Mouse (Mus musculus): ENCODE results near the gene Ttc41. TPM values are rescaled to one million over a fixed set of nuclear protein-coding genes. Genes with fewer than 3 reads are reported as not detected.
"Not testable (repeated sequence)": the region's sequence is repeated elsewhere in the genome, so short reads cannot be mapped to it uniquely, and the experiment has no call there.

The Ttc41 gene
- 3.3 and 4.0 TPM in 2 replicates for polyA plus RNA-seq (2016; fragmentation: Nextera tagmentation; extraction: Ambion mirVana)

DNA sequence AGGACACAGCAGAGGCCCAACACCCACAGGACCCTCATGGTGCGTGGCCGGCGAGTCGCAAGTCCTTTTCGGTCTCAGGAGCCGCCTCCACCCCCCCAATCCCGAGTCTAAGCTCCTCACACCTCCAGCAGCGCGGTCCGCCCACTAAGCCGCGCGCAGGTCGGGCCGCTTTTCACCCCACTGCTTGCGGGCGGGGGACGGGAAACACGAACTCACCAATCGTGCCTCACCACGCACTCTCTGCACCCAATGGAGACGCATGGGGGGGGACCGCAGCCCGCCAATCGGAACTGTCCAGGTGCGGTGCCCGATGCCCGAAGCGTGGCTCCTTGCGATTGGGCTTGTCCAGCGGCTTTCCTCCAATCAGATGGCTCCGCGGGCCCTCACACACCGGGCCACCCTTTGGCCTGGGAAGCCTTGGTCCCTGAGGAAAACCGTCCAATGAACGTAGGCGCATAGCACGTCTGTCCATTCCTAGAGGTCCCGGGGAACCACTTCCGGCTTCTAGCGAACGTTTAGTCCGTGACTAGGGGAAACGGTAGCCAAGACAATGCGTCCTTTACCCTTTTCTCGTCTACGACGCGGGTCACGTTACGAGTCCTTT lies at the start of gene Ttc41, which contains the start of gene Hsp90b1:
Gene Ttc41 (plus strand): TSS at position 494 of the 604 bp plus-strand sequence.
Gene Hsp90b1 (minus strand): TSS at position 192 of the 604 bp plus-strand sequence.
- Histone ChIP-seq H3K9me3 (replicated peaks) (no peaks in the 10 kb centered on the region), H3K27me3 (ENCODE audit: low read depth, poor library complexity, severe bottlenecking) (no peaks in the 10 kb centered on the region), H3K36me3 (peaks cover 39% of the 10 kb centered on the region), H3K27ac (replicated peaks) (peak within 1 kb of the TSS; percentile 92), H3K4me1 (peaks cover 48% of the 10 kb centered on the region), H3K4me3 (peak within 1 kb of the TSS; percentile 92)
- WGBS, result 0% methylated on average over 51 of the region's 51 CpGs
- DNase-seq (ENCODE audit: low spot score), result peak; percentile 100

DNA sequence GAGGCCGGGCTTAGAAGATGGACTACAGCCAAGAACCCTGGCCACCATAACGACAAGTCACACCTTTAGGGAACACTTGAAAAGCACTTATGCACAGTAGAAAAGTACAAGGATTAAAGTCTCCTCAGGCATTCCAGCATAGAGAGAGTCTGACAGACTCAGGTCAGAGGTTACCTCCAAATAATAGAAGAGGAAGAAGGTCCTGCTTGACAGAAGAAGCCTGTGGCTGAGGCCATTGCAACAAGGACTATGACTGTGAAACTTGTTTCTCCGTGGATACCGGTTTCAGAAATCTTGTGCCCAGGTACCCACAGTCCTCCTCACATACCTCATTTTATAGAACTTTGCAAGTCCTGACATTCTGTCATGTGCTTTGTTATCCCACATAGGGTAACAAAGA lies 35.1 kb upstream of the Ttc41 start:
- H3K4me3 ChIP-seq; H3K4me1 ChIP-seq; H3K9me3 ChIP-seq (replicated peaks); H3K36me3 ChIP-seq; H3K27ac ChIP-seq (replicated peaks); H3K27me3 ChIP-seq (ENCODE audit: low read depth, poor library complexity, severe bottlenecking); DNase-seq (ENCODE audit: low spot score): not testable (repeated sequence)
- WGBS, result 88% methylated on average over 4 of the region's 4 CpGs

DNA sequence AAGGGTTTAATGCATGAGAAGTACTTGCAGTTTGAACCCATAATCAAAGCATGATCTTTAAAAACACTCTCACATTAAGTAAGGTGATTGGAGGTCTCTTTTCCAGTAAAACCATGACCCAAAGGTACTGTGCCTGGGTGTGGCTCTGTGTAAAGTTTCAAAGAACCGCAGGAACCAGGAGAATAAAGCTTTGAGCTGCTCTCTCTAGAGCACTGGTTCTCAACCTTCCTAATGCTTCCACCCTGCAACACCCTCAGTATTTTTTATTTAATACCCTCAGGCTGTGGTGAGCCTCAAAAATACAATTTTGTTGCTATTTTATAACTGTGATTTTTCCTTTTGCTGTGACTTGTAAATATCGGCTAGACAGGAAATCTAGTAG lies 20.8 kb upstream of the Ttc41 start:
- peak overlapping the region; percentile 95 for H3K27ac ChIP-seq (replicated peaks)
- H3K4me3 ChIP-seq, result peak overlapping the region; percentile 78
- H3K27me3 ChIP-seq (ENCODE audit: low read depth, poor library complexity, severe bottlenecking); H3K36me3 ChIP-seq; H3K4me1 ChIP-seq; DNase-seq (ENCODE audit: low spot score); H3K9me3 ChIP-seq (replicated peaks): not testable (repeated sequence)
- WGBS, result 44% methylated on average over 2 of the region's 2 CpGs

DNA sequence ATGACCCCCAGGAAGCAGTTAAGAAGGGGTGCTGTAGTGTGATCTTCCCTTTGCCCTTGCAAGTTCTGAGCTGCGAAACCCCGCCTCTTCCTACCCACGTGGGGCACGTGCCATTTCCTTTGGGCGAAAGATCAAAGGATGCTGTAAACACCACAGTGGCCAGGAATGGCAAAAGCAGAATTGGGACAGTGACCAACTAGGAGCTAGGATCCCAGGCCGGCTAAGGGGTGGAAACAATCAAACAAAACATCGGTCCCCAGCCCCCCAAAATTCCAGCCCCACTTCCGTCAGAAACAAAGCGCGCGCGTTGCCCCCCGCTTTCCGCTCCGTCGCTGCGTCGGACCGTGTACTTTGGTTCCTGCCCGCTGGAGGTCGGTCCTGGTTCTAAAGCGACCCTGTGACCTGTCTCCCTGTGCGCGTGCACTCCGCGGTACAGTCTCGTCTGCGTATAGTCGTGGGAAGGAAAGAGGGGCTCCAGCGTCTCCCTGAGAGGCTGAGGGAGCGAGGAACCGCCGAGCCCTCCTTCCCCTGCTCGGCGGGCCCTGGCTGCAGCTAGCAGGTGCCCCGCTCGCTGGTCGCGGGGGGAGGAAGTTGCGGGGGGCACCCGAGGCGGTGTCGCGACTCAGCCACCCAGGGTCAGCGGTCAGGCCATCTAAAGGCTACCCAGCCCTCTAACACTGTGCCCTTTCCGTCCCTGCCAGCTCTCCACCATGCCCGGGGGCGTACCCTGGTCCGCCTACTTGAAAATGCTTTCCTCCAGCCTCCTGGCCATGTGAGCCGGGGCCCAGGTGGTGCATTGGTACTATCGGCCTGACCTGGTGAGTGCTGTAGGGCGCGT lies 20.2 kb upstream of the Ttc41 start:
- not testable (repeated sequence) for H3K27me3 ChIP-seq (ENCODE audit: low read depth, poor library complexity, severe bottlenecking); H3K4me1 ChIP-seq; H3K9me3 ChIP-seq (replicated peaks)
- H3K36me3 ChIP-seq, result peaks cover 11% of the 10 kb centered on the region
- under 1% methylated on average over 52 of the region's 53 CpGs for WGBS
- H3K4me3 ChIP-seq, result peak overlapping the region; percentile 78
- peak; percentile 87 for DNase-seq (ENCODE audit: low spot score)
- H3K27ac ChIP-seq (replicated peaks), result peak overlapping the region; percentile 95

DNA sequence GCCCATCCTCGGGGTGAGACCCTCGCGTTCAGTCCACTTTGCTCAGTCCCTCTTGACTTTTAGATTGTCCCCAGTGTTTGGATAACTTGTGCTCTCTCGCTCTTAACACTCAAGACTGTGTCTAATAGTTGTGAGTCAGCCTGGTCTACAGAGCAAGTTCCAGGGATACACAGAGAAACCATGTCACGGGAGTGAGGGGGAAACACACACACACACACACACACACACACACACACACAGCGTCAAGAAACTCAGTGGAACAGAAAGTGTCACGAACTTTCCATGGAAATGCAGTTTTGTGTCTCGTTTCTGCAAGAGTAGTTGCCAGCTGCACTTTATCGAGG lies 19.6 kb upstream of the Ttc41 start:
- not testable (repeated sequence) for H3K27me3 ChIP-seq (ENCODE audit: low read depth, poor library complexity, severe bottlenecking); H3K9me3 ChIP-seq (replicated peaks); H3K4me1 ChIP-seq; DNase-seq (ENCODE audit: low spot score)
- peak overlapping the region; percentile 78 for H3K4me3 ChIP-seq
- H3K36me3 ChIP-seq, result peaks cover 17% of the 10 kb centered on the region
- WGBS, result 33% methylated on average over 9 of the region's 9 CpGs
- peak overlapping the region; percentile 95 for H3K27ac ChIP-seq (replicated peaks)

DNA sequence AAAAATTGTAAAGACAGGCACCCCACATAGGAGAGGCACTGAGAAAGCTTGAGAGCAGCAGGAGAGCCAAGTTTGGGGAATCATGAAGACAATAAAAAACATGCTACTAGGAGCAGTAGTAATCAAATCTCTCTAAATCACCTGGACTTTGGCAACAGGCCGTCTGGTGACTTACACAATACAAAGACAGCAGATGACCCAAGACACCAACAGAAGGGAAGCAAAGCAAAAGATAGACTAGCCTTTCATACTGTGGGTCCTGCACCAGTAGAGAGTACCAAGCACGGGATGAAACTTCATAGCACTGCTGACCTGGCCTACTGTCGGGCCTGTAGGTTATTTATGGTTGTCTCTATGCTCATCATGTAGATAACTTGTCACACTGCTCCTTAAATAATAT lies 5.4 kb upstream of the Ttc41 start:
- Histone ChIP-seq H3K9me3 (replicated peaks) (no peaks in the 10 kb centered on the region), H3K4me3 (peak overlapping the region; percentile 18; the same call in 1 of the 2 replicates), H3K36me3 (peaks cover 90% of the 10 kb centered on the region), H3K27ac (replicated peaks) (no peak overlapping the region), H3K27me3 (ENCODE audit: low read depth, poor library complexity, severe bottlenecking) (no peaks in the 10 kb centered on the region), H3K4me1 (peaks cover 53% of the 10 kb centered on the region)
- DNase-seq (ENCODE audit: low spot score), result no peak
- 84% methylated on average over 3 of the region's 3 CpGs for WGBS

DNA sequence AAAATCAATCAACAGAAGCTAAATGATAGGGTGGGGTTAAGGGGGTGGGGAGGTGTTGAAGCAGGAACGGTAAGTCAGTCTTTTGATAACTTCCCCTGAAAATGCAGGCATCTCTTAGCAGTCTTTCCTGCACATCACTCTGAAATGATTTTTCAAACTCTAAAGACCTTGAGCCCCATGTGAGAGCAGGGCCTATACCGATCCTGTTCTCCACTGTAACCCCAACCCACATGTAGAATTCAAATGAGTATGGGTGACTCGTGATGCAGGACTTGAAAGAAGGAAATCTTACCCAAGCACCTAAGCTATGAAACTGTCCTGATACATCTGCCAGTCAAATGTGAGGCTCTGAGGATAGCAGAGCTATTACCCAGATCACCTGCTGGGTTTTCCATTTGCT lies 4.6 kb upstream of the Ttc41 start:
- WGBS, result 81% methylated on average over 3 of the region's 3 CpGs
- no peak for DNase-seq (ENCODE audit: low spot score)

DNA sequence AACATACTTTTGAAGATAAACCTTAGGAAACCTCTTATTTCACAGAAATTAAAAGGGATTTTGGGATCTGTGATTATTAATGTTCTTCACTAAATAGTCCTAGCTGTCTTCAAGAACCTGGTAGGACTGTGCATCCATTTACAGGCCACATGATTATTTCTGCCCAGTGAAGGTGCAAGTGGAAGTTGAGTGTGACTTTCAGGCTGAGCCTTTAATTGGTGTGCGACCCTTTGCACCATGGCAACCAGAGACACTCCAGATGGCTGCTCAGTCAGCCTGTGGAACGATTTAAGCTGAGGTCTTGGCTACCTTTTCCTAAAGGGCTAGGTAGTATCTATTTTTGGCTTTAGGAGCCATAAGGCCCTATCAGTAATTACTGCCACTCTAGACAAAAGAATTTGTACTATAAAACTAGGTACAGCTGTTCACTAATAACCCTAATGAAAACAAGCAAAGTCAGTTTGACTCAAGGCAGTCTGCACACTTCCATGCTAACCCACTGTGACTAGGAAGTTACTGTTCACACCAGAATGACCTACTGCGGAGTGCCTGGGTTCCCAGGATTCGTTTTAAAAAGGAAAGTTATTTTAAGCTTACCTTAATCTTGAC lies 3.2 kb upstream of the Ttc41 start:
- Histone ChIP-seq H3K27ac (replicated peaks) (no peak overlapping the region), H3K27me3 (ENCODE audit: low read depth, poor library complexity, severe bottlenecking) (no peaks in the 10 kb centered on the region), H3K4me1 (peaks cover 63% of the 10 kb centered on the region), H3K36me3 (peaks cover 69% of the 10 kb centered on the region), H3K4me3 (peak overlapping the region; percentile 92), H3K9me3 (replicated peaks) (no peaks in the 10 kb centered on the region)
- no peak for DNase-seq (ENCODE audit: low spot score)
- WGBS, result 66% methylated on average over 4 of the region's 4 CpGs

More for the DNA sequence above, 4.6 kb upstream of the Ttc41 start:
- Histone ChIP-seq H3K36me3 (peaks cover 83% of the 10 kb centered on the region), H3K4me1 (peaks cover 53% of the 10 kb centered on the region), H3K27ac (replicated peaks) (no peak overlapping the region), H3K27me3 (ENCODE audit: low read depth, poor library complexity, severe bottlenecking) (no peaks in the 10 kb centered on the region), H3K4me3 (peak overlapping the region; percentile 18), H3K9me3 (replicated peaks) (no peaks in the 10 kb centered on the region)

DNA sequence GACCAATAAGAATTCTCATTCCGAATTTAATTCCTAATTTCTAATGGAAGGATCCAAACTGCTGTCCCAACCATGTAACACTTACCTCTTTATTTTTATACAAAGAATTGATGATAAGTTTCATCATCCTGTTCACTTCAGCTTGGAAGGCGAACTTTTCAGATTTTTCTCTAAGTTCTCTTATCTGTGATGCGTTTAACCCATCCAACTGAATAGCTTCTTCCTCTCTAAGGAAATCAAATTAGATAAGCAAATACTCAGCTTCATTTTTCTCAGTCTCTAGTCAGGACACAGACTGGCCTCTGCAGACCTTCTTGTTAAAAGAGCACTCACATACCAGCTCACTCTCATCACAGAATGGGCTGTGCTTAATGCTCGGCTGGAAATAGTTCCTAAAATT lies 2.2 kb upstream of the Ttc41 start:
- Histone ChIP-seq H3K4me1 (peaks cover 63% of the 10 kb centered on the region), H3K36me3 (peaks cover 59% of the 10 kb centered on the region), H3K27ac (replicated peaks) (no peak overlapping the region), H3K27me3 (ENCODE audit: low read depth, poor library complexity, severe bottlenecking) (no peaks in the 10 kb centered on the region), H3K9me3 (replicated peaks) (no peaks in the 10 kb centered on the region), H3K4me3 (peak overlapping the region; percentile 92)
- 78% methylated on average over 4 of the region's 4 CpGs for WGBS
- no peak for DNase-seq (ENCODE audit: low spot score)

DNA sequence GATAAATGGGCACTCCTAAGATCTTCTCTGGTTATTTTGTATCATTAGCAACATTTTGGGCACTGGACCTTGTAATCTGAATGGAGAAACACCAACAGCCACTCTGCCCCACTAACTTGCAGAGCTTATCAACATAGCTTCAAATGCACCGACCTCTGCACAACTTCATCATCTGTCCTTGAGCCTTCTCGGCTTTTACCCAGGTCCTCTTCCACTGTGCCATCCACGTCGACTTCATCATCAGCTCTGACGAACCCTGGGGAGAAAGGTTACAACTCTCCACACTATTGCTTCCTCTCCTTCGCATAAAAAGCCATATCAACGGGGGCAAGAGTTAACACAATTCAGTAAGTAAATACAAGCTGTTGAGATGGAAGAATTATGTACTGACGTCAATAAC lies 1.5 kb upstream of the Ttc41 start:
- no peaks in the 10 kb centered on the region for H3K9me3 ChIP-seq (replicated peaks)
- DNase-seq (ENCODE audit: low spot score), result no peak
- peak overlapping the region; percentile 92 for H3K4me3 ChIP-seq
- peaks cover 61% of the 10 kb centered on the region for H3K4me1 ChIP-seq
- H3K36me3 ChIP-seq, result peaks cover 52% of the 10 kb centered on the region
- peak overlapping the region; percentile 92 for H3K27ac ChIP-seq (replicated peaks)
- H3K27me3 ChIP-seq (ENCODE audit: low read depth, poor library complexity, severe bottlenecking), result no peaks in the 10 kb centered on the region
- 10% methylated on average over 8 of the region's 8 CpGs for WGBS

DNA sequence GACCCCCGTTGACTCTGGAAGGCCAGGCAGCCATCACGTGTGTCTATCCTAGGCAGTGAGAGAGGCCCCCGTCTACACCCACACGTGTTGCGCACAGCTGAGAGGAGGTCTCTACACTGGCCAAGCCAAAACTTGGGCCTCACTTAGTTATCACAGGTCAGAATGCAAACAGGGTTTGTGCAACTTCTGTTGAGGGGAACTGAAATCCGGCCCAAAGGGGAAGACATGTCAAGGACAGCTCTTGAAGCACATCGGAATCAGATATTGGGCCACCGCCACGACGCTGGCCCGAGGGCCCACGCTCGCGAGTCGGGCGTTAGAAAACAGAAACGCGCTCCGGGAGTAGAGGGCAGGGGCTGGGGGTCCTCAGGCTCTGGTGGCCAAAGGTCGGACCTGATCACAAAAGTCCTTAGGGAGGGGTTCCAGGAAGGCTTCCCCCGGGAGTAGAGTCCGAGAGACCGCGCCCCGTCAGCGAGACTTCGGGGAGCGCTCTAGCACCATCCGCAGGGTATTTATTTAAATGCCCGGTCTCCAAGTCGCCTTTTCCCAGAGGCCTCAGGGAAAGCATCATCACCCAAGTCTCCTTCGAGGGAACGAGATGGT lies 921 bp upstream of the Ttc41 start:
- 0% methylated on average over 33 of the region's 33 CpGs for WGBS
- peak; percentile 36 for DNase-seq (ENCODE audit: low spot score)
- Histone ChIP-seq H3K4me3 (peak overlapping the region; percentile 92), H3K4me1 (peaks cover 56% of the 10 kb centered on the region), H3K9me3 (replicated peaks) (no peaks in the 10 kb centered on the region), H3K27me3 (ENCODE audit: low read depth, poor library complexity, severe bottlenecking) (no peaks in the 10 kb centered on the region), H3K27ac (replicated peaks) (peak overlapping the region; percentile 92), H3K36me3 (peaks cover 46% of the 10 kb centered on the region)

DNA sequence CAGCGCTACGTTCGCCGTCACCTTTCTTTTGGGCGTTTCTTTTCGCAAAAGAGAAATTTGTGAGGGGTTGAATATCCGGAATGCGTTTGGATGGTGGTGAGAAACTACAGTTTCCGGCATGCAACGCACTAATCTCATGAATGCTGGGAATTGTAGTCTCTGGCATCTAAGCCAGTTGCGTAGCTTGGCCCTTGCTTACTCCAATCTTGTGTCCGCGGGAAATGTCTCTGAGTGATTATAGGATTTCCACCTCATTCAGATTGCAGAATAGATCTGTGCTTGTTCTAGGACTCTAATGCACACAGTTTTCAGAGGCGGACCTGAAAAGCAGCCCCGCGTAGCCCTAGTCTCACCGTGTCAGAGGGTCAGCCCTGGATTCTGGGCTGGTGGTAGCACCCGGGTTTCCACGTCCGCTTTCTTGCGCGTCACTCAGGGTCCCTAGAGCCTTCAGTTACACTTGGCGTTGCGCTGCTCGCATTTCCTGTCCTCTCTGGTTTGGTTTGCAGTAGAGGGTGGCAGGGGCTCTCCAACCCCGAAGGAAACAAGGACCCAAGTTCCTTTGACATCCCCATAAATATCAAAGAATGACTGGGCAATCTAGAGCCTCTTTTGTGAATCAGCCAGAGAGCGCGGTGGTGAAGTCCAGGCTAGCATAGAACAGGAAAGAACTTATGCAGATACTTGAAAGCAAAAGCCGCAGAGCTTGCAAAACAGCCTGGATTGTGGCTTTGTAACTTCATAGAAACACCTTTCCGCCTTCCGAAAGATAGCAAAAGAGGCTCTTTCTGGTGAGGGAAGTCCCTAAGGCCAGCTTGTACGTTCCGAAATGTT lies 526 bp downstream of the Ttc41 start:
- Histone ChIP-seq H3K4me1 (peaks cover 41% of the 10 kb centered on the region), H3K4me3 (peak overlapping the region; percentile 92), H3K9me3 (replicated peaks) (no peaks in the 10 kb centered on the region), H3K36me3 (peaks cover 32% of the 10 kb centered on the region), H3K27me3 (ENCODE audit: low read depth, poor library complexity, severe bottlenecking) (no peaks in the 10 kb centered on the region), H3K27ac (replicated peaks) (peak overlapping the region; percentile 92)
- WGBS, result 5% methylated on average over 33 of the region's 33 CpGs
- peak; percentile 86 for DNase-seq (ENCODE audit: low spot score)
